Comparison of ENCODE assay signal across 17 mouse cellular contexts in the genomic region with DNA sequence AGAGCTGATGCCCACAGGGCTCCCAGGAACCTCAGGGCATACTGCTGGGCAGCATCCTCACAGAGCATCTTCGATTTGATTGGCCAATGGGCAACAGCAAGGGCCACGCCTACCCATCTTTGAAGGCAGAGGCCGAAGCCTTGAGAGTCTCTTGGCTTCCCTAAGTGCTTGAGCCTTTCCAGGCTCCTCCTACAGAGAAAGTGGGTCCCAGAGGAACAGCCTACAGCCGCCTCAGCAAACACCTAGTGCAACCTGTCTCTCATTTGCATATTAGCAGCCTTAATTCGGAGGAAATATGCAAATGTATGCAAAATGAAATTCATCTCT. TPM values are rescaled to one million over a fixed set of nuclear protein-coding genes. Genes with fewer than 3 reads are reported as not detected.
DNase-seq lines count a peak whose midpoint lies in the region; ATAC-seq lines count a peak whose summit lies in the region.
"Had no signal": no experiment of that assay in that cellular context is flagged by ENCODE, and none has a peak within 500 bp of the region (broad histone marks: within the 10 kb centered on the region; RNA-seq: fewer than 3 reads in every experiment).

No protein-coding gene starts in this region.

- H3K9ac ChIP-seq in kidney, embryonic 15.5 days: no peak overlapping the region
- H3K9ac ChIP-seq in hindbrain, embryonic 13.5 days: 0 out of 2 replicates have a peak overlapping the region, but pooled peaks have one; percentile 15
- no peak overlapping the region for H3K9ac ChIP-seq in midbrain, embryonic 16.5 days (ENCODE audit: low read depth, low read length)
- H3K9ac ChIP-seq: liver, postnatal 0 days had no signal

- no peaks in the 10 kb centered on the region; the same call in none of the 2 replicates for H3K27me3 ChIP-seq in kidney, embryonic 15.5 days
- H3K27me3 ChIP-seq in forebrain, embryonic 10.5 days (ENCODE audit: poor library complexity, severe bottlenecking): peaks cover 14% of the 10 kb centered on the region
- no peaks in the 10 kb centered on the region for H3K27me3 ChIP-seq in hindbrain, embryonic 13.5 days
- no peaks in the 10 kb centered on the region for H3K27me3 ChIP-seq in midbrain, embryonic 16.5 days (ENCODE audit: control insufficient read depth, insufficient read depth, low read depth, low read length)
- H3K27me3 ChIP-seq: CH12.LX had no signal

- H3K4me1 ChIP-seq in kidney, embryonic 15.5 days: peaks cover 45% of the 10 kb centered on the region
- H3K4me1 ChIP-seq in forebrain, embryonic 10.5 days: peaks cover 50% of the 10 kb centered on the region
- H3K4me1 ChIP-seq in hindbrain, embryonic 13.5 days (replicated peaks): peaks cover 45% of the 10 kb centered on the region
- H3K4me1 ChIP-seq in midbrain, embryonic 16.5 days (ENCODE audit: control insufficient read depth, insufficient read depth, low read length): peaks cover 25% of the 10 kb centered on the region

- H3K27ac ChIP-seq in kidney, embryonic 15.5 days: peak overlapping the region; percentile 74; the same call in 1 of the 2 replicates
- H3K27ac ChIP-seq in forebrain, embryonic 10.5 days: peak overlapping the region; percentile 89
- H3K27ac ChIP-seq in hindbrain, embryonic 13.5 days: peak overlapping the region; percentile 83
- H3K27ac ChIP-seq in midbrain, embryonic 16.5 days (ENCODE audit: low read length): peak overlapping the region; percentile 73

- no peak for DNase-seq in kidney, postnatal 10 days
- no peak for DNase-seq in forebrain, embryonic 10.5 days (ENCODE audit: extremely low spot score, low spot score)
- no peak for DNase-seq in adrenal gland, postnatal 10 days
- DNase-seq in adrenal gland, adult 8-10 months: no peak
- no peak for DNase-seq in cerebellum, postnatal 4 days (ENCODE audit: low spot score in 2 of 2)
- DNase-seq: cerebellum, adult 9-10 months; gastrocnemius, postnatal 14 days; liver, postnatal 0 days; spleen, adult 18-20 months; thymus, postnatal 4 days had no signal

- ATAC-seq in kidney, embryonic 15.5 days (replicated peaks; ENCODE audit: low FRiP score): no peak
- peak; percentile 40; the same call in 1 of the 2 replicates for ATAC-seq in hindbrain, embryonic 13.5 days (ENCODE audit: low FRiP score)
- ATAC-seq in midbrain, embryonic 16.5 days: peak; percentile 47; the same call in 1 of the 2 replicates
- ATAC-seq: inflammation-experienced regulatory T-cells, adult 6 months; liver, postnatal 0 days had no signal

- 65% methylated on average over 5 of the region's 5 CpGs for WGBS in kidney, embryonic 15.5 days
- 51% methylated on average over 5 of the region's 5 CpGs for WGBS in forebrain, embryonic 10.5 days
- 42% methylated on average over 5 of the region's 5 CpGs for WGBS in hindbrain, embryonic 13.5 days
- WGBS in midbrain, embryonic 16.5 days: 34% methylated on average over 5 of the region's 5 CpGs

- no peaks in the 10 kb centered on the region for H3K36me3 ChIP-seq in kidney, embryonic 15.5 days
- H3K36me3 ChIP-seq in forebrain, embryonic 10.5 days (replicated peaks): no peaks in the 10 kb centered on the region
- no peaks in the 10 kb centered on the region for H3K36me3 ChIP-seq in hindbrain, embryonic 13.5 days
- H3K36me3 ChIP-seq in midbrain, embryonic 16.5 days (ENCODE audit: control insufficient read depth, insufficient read depth, low read length): no peaks in the 10 kb centered on the region

- no peak overlapping the region for H3K4me3 ChIP-seq in kidney, embryonic 15.5 days (replicated peaks)
- H3K4me3 ChIP-seq in forebrain, embryonic 10.5 days: no peak overlapping the region
- no peak overlapping the region for H3K4me3 ChIP-seq in hindbrain, embryonic 13.5 days
- H3K4me3 ChIP-seq in midbrain, embryonic 16.5 days (ENCODE audit: low read depth, low read length): no peak overlapping the region
- H3K4me3 ChIP-seq: erythroblast, embryonic 14.5 days had no signal

- H3K9me3 ChIP-seq in kidney, embryonic 15.5 days (replicated peaks): no peaks in the 10 kb centered on the region
- H3K9me3 ChIP-seq in forebrain, embryonic 10.5 days: no peaks in the 10 kb centered on the region
- no peaks in the 10 kb centered on the region for H3K9me3 ChIP-seq in hindbrain, embryonic 13.5 days
- no peaks in the 10 kb centered on the region for H3K9me3 ChIP-seq in midbrain, embryonic 16.5 days (replicated peaks; ENCODE audit: control insufficient read depth, low read length, poor library complexity, severe bottlenecking)

- H3K4me2 ChIP-seq in kidney, embryonic 15.5 days: no peak overlapping the region
- H3K4me2 ChIP-seq in hindbrain, embryonic 13.5 days: no peak overlapping the region
- H3K4me2 ChIP-seq in midbrain, embryonic 16.5 days (ENCODE audit: low read length): no peak overlapping the region

RNA-seq across cellular contexts. Expression of a gene that starts 39.6 kb away (rescaled TPM):
- not detected in 2 replicates for polyA plus RNA-seq in kidney, embryonic 15.5 days (2015; fragmentation: Nextera tagmentation; extraction: Ambion mirVana)
- polyA plus RNA-seq in forebrain, embryonic 10.5 days (2016; fragmentation: Nextera tagmentation; extraction: Ambion mirVana): not detected in 2 replicates
- polyA plus RNA-seq in hindbrain, embryonic 13.5 days (2015; fragmentation: Nextera tagmentation; extraction: Ambion mirVana): not detected in 2 replicates
- not detected in 2 replicates for polyA plus RNA-seq in midbrain, embryonic 16.5 days (2015; fragmentation: Nextera tagmentation; extraction: Ambion mirVana)
- total RNA-seq in adrenal gland, postnatal 10 days (2021): not detected
- not detected for total RNA-seq in adrenal gland, adult 8-10 months (2022)
- total RNA-seq: CH12.LX; gastrocnemius, postnatal 14 days; left cerebral cortex, postnatal 10 days had no signal
- polyA plus RNA-seq: erythroblast, embryonic 14.5 days; inflammation-experienced regulatory T-cells, adult 6 months; liver, postnatal 0 days had no signal
